Mouse (Mus musculus): ENCODE measurements around the gene Elob.

Elob gene

DNA sequence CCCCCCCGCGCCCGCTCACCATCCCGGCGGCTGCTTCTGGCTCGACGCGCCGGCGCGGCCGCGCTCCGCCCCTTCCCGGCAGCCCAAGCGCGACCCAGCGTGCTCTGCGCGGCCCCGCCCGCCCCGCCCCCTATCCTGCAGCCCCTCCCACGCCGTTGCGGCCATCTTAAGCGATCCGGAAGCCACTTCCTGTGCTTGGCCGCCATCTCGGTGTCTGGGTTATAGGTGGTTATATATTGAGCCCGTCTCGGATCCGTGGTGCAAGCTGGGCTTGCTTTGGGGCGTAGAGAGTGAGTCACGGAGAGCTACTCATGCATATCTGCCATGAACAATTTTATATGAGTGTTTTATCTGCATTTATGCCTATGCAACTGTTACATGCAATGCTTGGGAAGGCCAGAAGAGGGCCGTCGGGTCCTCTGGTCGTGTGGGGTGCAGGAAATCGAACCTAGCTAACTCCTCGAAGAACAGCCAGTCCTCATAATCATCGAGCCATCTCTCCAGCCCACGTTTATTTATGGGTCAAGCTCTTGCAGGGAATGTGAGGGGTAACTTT is at the start of gene Elob:
Elob (minus strand) TSS at position 73 of the 556 bp plus-strand sequence.
- peak; percentile 86 to 88 for DNase-seq

- no peak for DNase-seq
Measured at GRCm38 (mm10) chr17:23877166-23877565, 48.2 kb upstream of the Elob start.

- DNase-seq, result no peak
Measured at GRCm38 (mm10) chr17:23876741-23877140, 47.8 kb upstream of the Elob start.

DNA sequence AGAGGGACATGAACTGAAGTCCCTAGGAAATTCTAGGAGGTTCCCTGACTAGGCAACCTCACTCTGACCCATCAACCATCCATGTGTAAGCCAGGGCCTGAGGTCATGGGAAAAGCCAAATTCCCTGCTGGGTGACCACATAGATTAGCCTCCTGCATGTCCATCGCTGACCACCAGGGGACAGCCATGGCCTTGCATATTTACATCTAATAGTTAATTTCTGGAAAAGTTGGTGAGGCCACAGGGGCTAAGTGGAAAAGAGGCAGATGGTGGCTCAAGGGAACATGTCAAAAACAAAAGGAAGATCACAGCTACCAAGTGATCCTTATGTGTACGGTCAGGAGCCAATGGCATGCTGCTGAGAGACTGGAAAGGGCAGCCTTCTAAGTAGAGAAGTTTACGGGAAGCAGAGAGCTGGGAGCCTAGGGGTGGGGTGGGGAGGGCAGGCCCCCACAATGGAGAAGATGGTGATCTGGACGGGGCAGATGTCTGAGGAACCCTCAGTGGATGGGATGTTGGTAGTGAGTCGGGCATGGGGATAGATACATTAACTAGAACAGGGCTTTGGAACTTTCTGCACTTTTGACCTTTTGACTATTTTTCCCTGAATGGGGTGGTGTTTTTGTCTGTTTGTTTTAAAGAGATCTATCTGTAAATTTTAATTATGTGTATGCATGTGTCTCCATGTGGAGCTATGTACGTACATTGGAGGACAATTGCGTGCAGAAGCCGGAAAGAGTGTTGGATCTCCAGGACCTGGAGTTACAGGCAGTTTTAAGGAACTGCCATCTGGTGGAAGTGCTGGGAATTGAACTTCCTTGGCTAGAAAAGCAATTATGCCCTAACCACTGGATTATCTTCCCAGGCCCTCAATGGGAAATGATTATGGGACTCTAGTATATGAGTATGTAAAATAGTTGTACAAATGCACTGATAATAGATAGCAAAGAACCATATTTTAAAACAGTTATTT is 45.2 kb upstream of the Elob start:
- peak; percentile 59 to 61 for DNase-seq

DNA sequence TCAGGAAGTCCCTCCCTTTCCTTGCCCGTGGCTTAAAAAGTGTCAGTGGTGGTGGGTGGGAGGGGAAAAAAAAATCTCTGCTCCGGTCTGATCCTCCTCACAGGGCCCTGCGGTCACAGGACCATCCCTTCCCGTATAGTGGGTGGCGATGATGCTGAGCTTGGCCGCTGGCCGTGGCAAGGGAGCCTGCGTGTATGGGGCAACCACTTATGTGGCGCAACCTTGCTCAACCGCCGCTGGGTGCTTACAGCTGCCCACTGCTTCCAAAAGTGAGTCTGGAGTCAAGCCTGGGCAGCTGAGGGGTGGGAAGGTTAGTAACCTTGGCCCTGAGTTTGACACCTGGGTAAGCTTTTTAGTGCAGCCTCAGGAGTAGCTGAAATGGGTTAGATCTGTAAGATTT is 39.6 kb upstream of the Elob start:
- DNase-seq, result no peak

DNA sequence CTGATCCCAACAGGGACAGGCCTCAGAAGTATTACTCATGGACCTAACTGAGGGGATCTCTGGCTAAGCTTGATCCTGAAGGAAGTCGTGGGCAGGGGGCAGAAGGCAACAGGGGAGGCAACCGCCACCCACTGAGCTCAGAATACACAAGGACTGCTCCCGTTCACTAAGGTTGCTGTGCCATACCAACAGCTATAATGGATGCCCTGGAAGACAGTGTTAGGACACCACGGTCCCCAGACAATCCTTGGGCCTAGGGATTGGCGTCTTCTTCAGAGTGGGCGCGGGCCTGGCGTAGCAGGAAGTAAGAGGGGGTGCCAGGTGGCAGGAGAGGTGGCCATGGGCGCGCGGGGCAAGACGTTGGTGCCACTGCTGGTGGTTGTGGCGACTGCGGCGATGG is 38.8 kb upstream of the Elob start, which contains the start of gene Prss21:
Prss21 (plus strand) TSS at position 301 of the 400 bp plus-strand sequence.
- no peak for DNase-seq

GRCm38 (mm10) chr17:23862926-23863325 is 34.0 kb upstream of the Elob start:
- no peak for DNase-seq

DNA sequence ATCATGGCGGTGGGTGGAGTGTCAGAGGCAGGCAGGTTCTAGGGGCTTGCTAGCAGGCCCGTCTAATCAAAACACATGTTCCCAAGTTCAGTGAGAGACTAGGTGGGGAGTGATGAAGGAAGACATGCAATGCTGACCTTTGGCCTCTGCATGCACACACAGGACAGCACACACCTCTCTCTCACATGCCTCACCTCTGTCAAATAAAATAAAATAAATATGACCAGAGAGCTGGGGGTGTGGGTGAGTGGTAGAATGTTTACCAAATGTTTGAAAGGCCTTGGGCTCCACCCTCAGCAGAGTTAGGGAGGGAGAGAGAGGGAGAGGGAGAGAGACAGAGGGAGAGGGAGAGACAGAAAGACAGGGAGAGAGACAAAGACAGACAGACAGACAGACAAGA is 29.0 kb upstream of the Elob start:
- no peak for DNase-seq

GRCm38 (mm10) chr17:23857193-23857592 is 28.3 kb upstream of the Elob start:
- no peak for DNase-seq

- no peak for DNase-seq
Measured at GRCm38 (mm10) chr17:23854229-23854765, 25.4 kb upstream of the Elob start.

DNA sequence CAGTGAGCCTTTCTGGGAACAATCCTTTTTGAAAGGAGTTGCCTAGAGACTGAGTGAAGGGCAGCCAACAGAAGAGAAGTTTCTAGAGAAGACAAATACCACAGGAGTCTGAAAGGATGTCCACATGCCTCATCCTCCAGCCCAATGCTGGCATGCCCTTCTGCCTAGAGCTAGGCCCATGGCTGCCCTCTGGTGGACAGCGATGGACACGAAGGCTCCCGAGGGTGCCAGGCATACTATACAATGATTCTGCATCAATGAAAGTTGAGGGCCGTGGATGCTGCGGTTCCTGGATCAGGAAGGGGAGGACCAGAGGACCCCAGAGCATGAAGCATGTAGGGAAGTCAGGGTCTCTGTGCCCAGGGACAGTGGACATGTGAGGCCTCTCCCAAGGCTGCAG is 24.4 kb upstream of the Elob start:
- DNase-seq, result peak in 1 of 2 experiments; percentile 24

DNA sequence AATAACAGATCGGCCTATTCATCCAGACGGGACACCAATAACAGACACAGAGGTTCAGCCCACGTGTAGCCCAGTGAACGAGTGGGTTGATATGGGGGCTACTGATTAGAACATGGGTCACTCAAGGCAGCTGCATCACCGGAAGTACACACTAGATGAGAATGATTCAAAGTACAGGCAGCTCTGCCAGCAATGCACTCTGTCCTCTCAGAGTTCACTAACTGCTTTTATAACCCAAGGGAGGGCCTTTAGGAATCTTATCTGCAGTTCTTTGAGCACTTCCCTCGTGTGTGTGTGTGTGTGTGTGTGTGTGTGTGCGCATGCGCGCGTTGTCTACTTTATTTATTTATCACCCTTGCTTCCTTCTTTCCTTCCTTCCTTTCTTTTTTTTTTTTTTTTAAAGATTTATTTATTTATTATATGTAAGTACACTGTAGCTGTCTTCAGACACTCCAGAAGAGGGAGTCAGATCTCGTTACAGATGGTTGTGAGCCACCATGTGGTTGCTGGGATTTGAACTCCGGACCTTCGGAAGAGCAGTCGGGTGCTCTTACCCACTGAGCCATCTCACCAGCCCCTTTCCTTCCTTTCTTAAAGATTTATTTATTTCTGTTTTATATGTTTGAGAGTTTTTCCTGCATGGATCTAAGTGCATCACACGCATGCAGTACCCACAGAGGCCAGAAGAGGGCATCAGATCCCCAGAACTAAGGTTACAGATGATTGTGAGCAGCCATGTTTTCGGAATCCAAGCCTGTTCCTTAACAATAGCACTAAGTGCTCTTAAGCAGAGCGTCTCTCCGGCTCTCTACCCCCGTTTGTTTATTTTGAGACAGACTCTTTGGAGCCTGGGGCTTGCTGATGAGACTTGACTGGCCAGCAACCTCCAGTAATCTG is 22.2 kb upstream of the Elob start:
- DNase-seq, result peak; percentile 52 to 67

GRCm38 (mm10) chr17:23850028-23850427 is 21.1 kb upstream of the Elob start:
- no peak for DNase-seq

DNA sequence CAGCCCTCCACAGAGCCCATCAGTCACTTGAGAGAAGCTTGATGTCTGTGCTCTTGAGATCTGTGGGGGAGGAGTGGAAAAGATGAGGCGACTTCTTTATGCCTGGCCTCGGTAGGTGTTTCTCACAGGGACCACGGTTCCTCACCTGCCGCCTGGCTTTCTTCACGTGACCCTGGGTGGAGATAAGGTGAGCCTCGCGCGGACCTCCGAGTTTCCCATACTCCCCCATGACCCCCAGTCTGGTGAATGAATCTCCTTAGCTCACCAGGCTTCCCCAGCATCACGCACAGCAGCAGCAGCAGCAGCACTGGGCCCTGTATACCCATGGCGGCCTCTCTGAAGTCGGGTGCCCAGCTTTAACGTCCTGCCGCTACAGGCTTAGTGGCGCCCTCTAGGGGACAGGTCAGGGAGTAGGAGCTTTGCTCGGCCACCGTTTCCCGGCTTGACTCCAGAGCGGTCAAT is 14.9 kb upstream of the Elob start, which contains the start of the genes Prss32 and Prss41:
Prss32 (plus strand) TSS at position 44 of the 462 bp plus-strand sequence.
Prss41 (minus strand) TSS at position 361 of the 462 bp plus-strand sequence.
- DNase-seq, result peak; percentile 65 to 66

GRCm38 (mm10) chr17:23843141-23843811 is 14.3 kb upstream of the Elob start:
- DNase-seq, result no peak

DNA sequence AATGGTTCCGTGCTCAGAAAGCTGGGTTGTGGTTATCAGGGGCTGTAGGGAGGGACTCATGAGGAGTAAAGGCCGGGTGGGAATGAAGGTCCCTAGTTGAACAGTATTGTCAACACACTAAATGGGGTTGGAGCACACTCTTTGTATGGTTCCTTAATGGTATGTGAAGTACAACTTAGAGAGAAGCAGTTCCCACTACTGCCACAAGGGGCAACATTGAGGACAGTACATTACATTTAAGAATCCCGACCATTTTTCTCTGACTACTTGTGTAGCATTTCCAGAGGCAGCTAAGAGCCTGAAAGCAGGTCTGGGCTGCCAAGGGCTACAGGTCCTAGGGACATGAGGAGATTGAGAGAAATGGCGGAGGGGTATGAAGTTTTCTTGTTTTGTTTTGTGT is 12.2 kb upstream of the Elob start:
- DNase-seq, result peak; percentile 58 to 77

DNA sequence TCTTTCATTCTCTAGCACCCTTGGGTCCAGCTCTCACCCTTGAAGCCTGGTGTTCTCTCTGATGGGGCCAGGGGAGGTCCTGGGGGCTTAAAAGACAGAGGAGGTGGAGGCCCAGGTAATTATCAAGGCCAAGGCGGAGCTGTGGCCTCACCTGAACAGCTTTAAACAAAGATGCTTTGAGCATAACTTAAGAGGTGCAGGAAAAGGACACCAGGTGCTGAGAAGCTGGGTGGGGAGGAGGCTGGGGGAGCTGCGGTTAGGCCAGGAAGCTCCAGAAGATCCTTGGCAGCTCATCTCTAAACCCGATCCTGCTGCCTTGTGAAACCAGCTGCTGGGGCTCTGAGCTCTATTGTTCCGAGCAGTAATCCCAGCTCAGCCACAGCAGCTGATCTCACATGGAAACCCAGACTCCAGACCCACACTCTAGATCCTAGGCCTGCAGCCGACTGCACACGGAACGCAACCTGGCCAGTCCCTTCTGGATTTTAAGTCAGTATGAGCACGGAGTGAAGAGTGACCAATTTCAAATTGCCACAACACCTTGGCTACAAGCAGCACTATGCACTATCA is 7.2 kb upstream of the Elob start, which contains the start of gene Prss33:
Prss33 (minus strand) TSS at position 51 of the 570 bp plus-strand sequence.
- no peak for DNase-seq

DNA sequence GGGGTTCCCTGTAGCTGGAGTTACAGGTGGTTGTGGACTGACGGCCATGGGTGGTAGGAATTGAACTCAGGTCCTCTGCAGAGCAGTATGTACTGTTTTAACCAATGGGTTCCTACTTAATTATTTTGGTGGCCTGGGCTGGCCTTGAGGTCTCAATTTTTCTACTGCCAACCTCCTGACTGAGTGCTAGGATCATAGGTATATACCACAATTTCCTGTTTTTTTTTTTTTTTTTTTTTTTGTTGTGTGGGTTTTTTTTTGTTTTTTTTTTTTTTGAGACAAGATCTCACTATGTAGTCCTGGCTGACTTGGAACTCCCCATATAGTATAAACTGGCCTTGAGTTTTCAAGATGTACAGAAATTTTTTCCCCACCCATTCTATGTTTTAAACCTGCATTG is 2.3 kb upstream of the Elob start:
- DNase-seq, result no peak

GRCm38 (mm10) chr17:23828271-23829001 is 500 bp downstream of the Elob start:
- peak; percentile 35 to 49 for DNase-seq

DNA sequence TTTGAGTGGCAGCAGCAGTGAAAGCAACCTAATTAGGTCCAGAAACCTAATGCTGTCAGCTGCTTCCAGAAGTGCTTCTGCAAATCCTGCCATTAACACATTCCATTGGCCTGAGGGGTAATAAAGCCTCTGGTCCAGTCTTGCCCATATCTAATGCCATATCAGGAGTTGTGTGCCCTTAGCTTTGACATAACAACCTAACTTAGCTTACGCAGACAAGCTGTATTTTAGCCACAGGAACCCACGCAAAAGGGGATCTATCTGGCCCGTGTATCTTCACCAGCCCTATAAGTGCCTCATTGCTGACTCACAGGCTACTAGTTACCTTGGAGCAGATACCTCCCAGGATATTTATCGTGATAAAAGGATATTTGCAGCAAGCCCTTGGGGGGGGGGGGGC is 3.3 kb downstream of the Elob start:
- no peak for DNase-seq

GRCm38 (mm10) chr17:23823614-23824013 is 5.3 kb downstream of the Elob start:
- no peak for DNase-seq

All from cerebellum, postnatal 36 days (tissue).